Mouse (Mus musculus) neutrophil, adult 59 days (primary cell): ENCODE measurements around the gene Cdc6. TPM values are rescaled to one million over a fixed set of nuclear protein-coding genes. Genes with fewer than 3 reads are reported as not detected.

ENCODE experiments used
- total RNA-seq, 2 experiments: library from RNA; stranded (reverse); gene quantifications; 1 replicate in 1 of 2; 2 replicates in 1 of 2; pipeline ENCODE4 v1.2.4; 2023

Cdc6 gene
- total RNA-seq, result 10 to 100 TPM; 20.3 to 28.8 TPM

GRCm38 (mm10) chr11:98907437-98908173 lies at the start of gene Cdc6:
TSS of gene Cdc6 (plus strand) at chr11:98907801.

GRCm38 (mm10) chr11:98863028-98863750 lies 44.4 kb upstream of the Cdc6 start, which contains the start of gene Wipf2:
TSS of gene Wipf2 (plus strand) at chr11:98863638.

GRCm38 (mm10) chr11:98927438-98928076 lies 20.0 kb downstream of the Cdc6 start, which contains the start of gene Rara:
TSS of gene Rara (plus strand) at chr11:98927818.

Other genes with a start within 250 kb of the Cdc6 start
- gene Gsdma, start 243.4 kb upstream of the Cdc6 start, total RNA-seq, result not detected
- 10 to 100 TPM; 45.5 to 48.4 TPM for gene Psmd3, start 225.2 kb upstream of the Cdc6 start, total RNA-seq
- not detected for gene Csf3, start 206.5 kb upstream of the Cdc6 start, total RNA-seq
- gene Med24, start 178.4 kb upstream of the Cdc6 start, total RNA-seq, result 10 to 100 TPM; 40.0 to 42.2 TPM
- gene Thra, start 167.2 kb upstream of the Cdc6 start, total RNA-seq, result 10 to 100 TPM; 22.0 to 23.9 TPM
- gene Nr1d1, start 132.5 kb upstream of the Cdc6 start, total RNA-seq, result 1 to 10 TPM; 2.1 to 4.7 TPM
- 100 to 1,000 TPM; 201 to 215 TPM for gene Msl1, start 112.3 kb upstream of the Cdc6 start, total RNA-seq
- 10 to 100 TPM; 57.8 to 63.3 TPM for gene Casc3, start 102.9 kb upstream of the Cdc6 start, total RNA-seq
- gene Rapgefl1, start 71.0 kb upstream of the Cdc6 start, total RNA-seq, result under 1 TPM; 0.31 to 0.73 TPM
- gene Wipf2, start 44.2 kb upstream of the Cdc6 start, total RNA-seq, result 10 to 100 TPM; 31.3 to 34.5 TPM
- gene Rara, start 20.0 kb downstream of the Cdc6 start, total RNA-seq, result 100 to 1,000 TPM; 110 to 130 TPM
- gene Gjd3, start 75.2 kb downstream of the Cdc6 start, total RNA-seq, result not detected
- 100 to 1,000 TPM; 235 to 255 TPM for gene Top2a, start 116.4 kb downstream of the Cdc6 start, total RNA-seq
- gene Igfbp4, start 133.4 kb downstream of the Cdc6 start, total RNA-seq, result 10 to 100 TPM; 45.3 to 52.7 TPM
- gene Tns4, start 181.5 kb downstream of the Cdc6 start, total RNA-seq, result 1 to 10 TPM; 3.4 to 5.7 TPM
- 1 to 10 TPM in 1 of 2 experiments, under 1 TPM in 1; 0.87 to 2.5 TPM for gene Ccr7, start 247.3 kb downstream of the Cdc6 start, total RNA-seq